Mouse (Mus musculus) heart, postnatal 25 days (tissue): ENCODE data around the gene Gli1. TPM values are rescaled to one million over a fixed set of nuclear protein-coding genes. Genes with fewer than 3 reads are reported as not detected.
"Not testable (repeated sequence)": the region's sequence is repeated elsewhere in the genome, so short reads cannot be mapped to it uniquely, and the experiment has no call there.

Source experiments
- DNase-seq: peaks from one replicate; pipeline ENCODE4 v3.0.0; 2022; ENCODE audit warnings: low spot score
- intact Hi-C: fragments of 180-260 bp; cut with DNase I; formaldehyde crosslinking; loops from one replicate; pipeline ENCODE4 v1.15.1; 2025
- total RNA-seq, 2 experiments: library from RNA; stranded (reverse); gene quantifications; 2 replicates each; pipeline ENCODE4 v1.2.3; 2021

The Gli1 gene
- total RNA-seq, 2 experiments from 2014 or later: 0.89 to 1.1 TPM

- intact Hi-C loops: no loop called here
- DNase-seq: no peak
These were observed 16.2 kb downstream of the Gli1 start for GRCm38 (mm10) chr10:127325454-127326016.

DNA sequence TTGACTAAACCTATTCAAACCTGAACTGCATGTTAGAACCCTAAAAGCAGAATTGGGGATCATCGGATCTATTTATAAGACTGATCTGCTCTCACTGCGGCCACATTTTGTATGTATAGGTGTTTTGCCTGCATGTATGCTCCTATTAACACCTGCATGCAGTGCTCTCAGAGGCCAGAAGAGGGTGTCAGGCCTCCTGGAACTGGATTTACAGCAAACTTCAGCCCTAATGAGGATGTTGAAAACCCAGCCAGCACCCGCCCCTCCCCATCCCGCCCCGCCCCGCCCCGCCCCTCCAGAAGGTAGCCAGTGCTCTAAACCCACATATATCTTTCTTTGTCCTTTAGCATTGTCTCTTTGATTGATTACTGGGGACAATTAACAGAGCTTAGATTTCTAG is 17.3 kb downstream of the Gli1 start:
- intact Hi-C loops: no loop called here
- DNase-seq: no peak

- DNase-seq: no peak
These were observed 18.5 kb downstream of the Gli1 start for GRCm38 (mm10) chr10:127323131-127323855.

DNA sequence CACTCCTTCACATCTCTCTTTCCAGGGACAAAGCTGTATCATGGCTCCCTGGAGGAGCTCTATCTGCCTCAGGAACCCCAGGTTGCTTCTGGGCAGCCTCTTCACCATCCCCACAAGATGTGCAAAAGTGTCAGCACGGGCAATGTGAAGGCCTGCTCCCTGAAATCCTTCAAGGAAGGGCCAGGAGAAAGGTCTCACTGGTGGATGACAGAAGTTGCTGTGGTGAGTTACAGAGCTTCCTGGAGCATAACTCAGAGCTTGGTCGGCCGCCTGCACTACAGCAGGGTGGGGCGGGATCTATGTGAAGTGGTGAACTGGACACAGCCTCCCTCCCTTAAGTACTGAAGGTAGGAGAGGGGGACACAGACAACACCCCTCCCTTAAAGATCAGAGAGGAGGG is 19.1 kb downstream of the Gli1 start:
- DNase-seq: no peak
- intact Hi-C loops: no loop called here

More at GRCm38 (mm10) chr10:127323131-127323855, 18.5 kb downstream of the Gli1 start:
- intact Hi-C loops: no loop called here

GRCm38 (mm10) chr10:127322178-127322577 is 19.6 kb downstream of the Gli1 start:
- intact Hi-C loops: no loop called here
- no peak for DNase-seq

DNA sequence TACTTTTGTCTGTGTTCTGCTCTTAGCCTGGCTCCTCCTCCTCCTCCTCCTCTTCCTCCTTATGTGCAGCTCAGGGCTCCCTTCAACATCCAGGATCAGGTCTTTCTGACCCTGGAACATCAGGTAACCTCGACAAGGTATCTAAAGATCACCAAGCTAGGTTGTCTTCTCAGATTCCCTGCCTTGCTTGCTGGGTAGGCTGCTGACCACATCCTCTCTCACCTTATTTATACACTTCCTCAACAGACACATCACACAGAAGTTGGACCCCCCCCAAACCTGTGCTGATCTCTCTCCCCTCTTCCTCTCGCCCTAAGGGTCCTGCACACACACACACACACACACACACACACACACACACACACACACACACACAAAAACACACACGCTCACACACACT is 20.2 kb downstream of the Gli1 start, which contains the start of gene Arhgap9:
Gene Arhgap9 (plus strand): TSS at position 344 of the 400 bp plus-strand sequence.
- no peak for DNase-seq
- intact Hi-C loops: no loop called here

DNA sequence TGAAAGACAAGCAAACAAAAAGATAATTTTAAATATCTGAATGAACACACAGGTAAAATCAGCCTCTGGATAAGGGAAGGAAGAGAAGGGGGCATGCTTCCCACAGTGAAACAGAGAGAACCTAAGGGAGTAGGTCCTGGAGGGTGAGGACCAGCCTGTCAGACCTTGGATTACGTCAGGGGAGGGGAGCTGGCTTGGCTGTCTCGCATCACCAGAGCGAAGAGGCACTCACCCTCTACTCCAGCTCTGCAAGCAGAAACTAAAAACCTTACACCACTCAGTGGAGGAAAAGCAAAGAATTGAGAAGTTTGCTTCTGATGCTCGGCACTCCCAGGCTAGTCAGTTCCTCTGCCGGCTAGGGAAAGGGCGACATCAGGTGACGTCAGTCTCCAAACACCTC is 21.8 kb downstream of the Gli1 start:
- intact Hi-C loops: no loop called here
- no peak for DNase-seq

DNA sequence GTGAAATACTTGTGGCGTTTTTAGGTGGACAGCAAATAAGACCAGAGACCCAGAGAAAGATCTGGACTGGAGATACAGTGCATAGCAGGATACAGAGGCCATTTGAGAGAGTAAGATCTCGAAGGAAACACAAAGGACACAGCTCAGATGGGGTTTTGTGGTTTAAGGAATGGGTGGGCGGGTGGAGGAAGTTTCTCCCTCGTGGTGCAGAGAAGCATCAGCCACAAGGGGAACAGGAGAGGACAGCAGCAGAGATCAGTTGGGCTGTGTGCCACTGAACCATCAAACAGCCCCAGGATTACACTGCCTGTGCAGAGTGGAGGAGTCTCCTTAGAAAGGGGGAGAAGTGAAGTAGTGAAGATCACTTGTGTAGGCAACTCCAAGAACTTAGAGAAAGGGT is 23.8 kb downstream of the Gli1 start:
- intact Hi-C loops: no loop called here
- DNase-seq: no peak

- intact Hi-C loops: no loop called here
- no peak for DNase-seq
These were observed 24.5 kb downstream of the Gli1 start for GRCm38 (mm10) chr10:127317277-127317676.

DNA sequence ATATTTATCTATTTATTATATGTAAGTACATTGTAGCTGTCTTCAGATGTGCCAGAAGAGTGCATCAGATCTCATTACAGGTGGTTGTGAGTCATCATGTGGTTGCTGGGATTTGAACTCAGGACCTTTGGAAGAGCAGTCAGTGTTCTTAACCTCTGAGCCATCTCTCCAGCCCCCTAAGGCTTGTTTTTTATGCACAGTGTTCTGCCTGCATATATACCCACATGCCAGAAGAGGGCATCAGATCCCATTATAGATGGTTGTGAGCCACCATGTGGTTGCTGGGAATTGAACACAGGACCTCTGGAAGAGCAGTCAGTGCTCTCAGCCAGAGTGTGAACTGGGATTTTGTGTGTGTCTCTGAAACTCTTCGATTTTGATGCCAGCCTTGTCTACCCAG is 26.8 kb downstream of the Gli1 start:
- DNase-seq: not testable (repeated sequence)
- intact Hi-C loops: loop anchor here (2.0 kb wide), 1 partner anchor 144 kb away; no protein-coding TSS in a partner anchor

DNA sequence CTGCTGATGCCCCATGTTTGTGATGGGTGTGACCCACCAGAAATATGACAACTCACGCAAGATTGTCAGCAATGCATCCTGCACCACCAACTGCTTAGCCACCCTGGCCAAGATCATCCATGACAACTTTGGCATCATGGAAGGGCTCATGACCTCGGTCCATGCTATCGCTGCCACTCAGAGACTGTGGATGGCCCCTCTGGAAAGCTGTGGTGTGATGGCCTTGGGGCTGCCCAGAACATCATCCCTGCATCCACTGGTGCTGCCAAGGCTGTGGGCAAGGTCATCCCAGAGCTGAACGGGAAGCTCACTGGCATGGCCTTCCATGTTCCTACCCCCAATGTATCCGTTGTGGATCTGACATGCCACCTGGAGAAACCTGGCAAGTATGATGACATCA is 28.3 kb downstream of the Gli1 start:
- intact Hi-C loops: loop anchor here (2.0 kb wide), 1 partner anchor 47 kb away; the partner anchor contains the start of gene Dctn2
- DNase-seq: not testable (repeated sequence)

GRCm38 (mm10) chr10:127312858-127313257 is 28.9 kb downstream of the Gli1 start:
- intact Hi-C loops: loop anchor here (2.0 kb wide), 1 partner anchor 46 kb away; the partner anchor contains the start of gene Dctn2
- DNase-seq: no peak

- intact Hi-C loops: loop anchor here (2.0 kb wide), 1 partner anchor 46 kb away; the partner anchor contains the start of gene Dctn2
These were observed 29.5 kb downstream of the Gli1 start for GRCm38 (mm10) chr10:127312356-127312676.

GRCm38 (mm10) chr10:127311476-127312355 is 30.1 kb downstream of the Gli1 start, which contains the start of gene Mars:
TSS of gene Mars (minus strand) at chr10:127311786.
- DNase-seq: peak; percentile 89
- intact Hi-C loops: loop anchor here (2.0 kb wide), 1 partner anchor 45 kb away; the partner anchor contains the start of gene Dctn2

More at GRCm38 (mm10) chr10:127312356-127312676, 29.5 kb downstream of the Gli1 start:
- DNase-seq: peak; percentile 53

DNA sequence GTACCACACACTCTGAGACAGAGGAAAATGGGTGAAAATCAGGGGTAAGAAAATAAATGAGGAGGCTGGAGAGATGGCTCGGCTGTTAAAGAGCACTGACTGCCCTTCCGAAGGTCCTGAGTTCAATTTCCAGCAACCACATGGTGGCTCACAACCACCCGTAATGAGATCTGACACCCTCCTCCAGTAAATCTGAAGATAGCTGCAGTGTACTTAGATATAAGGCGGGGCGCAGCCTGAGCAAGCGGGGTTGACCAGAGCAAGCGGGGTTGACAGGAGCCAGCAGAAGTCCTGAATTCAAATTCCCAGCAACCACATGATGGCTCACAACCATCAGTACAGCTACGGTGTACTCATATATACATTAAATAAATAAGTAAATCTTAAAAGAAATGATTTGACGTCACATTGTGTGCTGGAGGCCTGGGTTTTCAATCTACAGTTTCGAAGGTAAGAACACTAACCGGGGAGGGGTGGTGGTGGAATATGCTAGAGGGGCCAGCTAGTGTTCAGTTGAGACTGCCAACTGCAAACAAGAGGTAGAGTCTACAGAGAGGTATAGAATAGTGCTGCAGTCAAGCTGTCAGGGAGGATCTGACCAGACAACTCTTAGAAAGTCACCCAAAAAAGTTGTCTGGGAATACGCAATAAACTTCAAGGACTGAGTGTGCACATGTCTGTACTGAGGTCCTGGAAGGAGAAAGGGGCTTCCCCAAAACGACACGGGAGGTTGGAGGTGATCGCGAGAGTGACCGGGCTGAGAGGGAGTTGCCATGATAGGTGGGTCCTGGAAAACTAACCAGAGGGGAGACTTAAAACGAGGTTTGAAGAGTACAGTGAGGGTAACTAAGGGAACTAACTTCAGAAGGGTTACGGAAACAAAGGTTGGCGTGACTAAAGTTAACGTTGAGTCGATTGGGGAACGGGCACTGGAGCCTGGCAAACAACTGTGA is 31.0 kb downstream of the Gli1 start:
- DNase-seq: no peak
- intact Hi-C loops: no loop called here

GRCm38 (mm10) chr10:127309167-127309566 is 32.6 kb downstream of the Gli1 start:
- intact Hi-C loops: loop anchor here (2.0 kb wide), 1 partner anchor 16 kb away; no protein-coding TSS in a partner anchor
- DNase-seq: not testable (repeated sequence)

DNA sequence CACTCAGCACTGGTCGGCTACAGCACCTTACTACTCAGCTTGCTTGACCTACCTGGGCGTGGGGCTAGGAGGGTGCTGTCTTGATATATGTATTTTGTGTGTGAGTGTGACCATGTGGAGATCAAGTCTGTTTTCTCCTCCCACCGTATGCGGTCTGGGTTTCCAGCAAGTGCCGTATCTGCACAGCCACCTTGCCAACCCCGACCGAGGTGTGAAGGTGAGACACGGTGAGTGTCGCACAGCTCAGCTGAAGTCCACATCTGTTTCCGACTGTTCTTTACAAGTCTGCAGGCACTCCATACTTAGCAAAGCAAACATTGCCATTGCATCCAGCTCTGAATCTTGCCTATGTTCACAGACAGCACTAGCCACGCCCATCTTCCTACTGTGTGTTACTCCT is 38.6 kb downstream of the Gli1 start:
- no peak for DNase-seq
- intact Hi-C loops: no loop called here

GRCm38 (mm10) chr10:127300361-127300760 is 41.4 kb downstream of the Gli1 start:
- intact Hi-C loops: no loop called here
- DNase-seq: no peak
